Mouse (Mus musculus): ENCODE results near the gene H2al1j.
"Not testable (repeated sequence)": the region's sequence is repeated elsewhere in the genome, so short reads cannot be mapped to it uniquely, and the experiment has no call there.

- TF ChIP-seq CTCF, EP300 (IDR thresholded peaks at IDR 0.05): not testable (repeated sequence)
Observed at GRCm38 (mm10) chrX:11298957-11299356, 28.7 kb upstream of the H2al1j start, which contains the start of gene H2al1a.

Data from lung, postnatal 0 days (tissue).